Mouse (Mus musculus) MEL (cell line): Measurements from ENCODE around the gene Kantr. TPM values are rescaled to one million over a fixed set of nuclear protein-coding genes. Genes with fewer than 3 reads are reported as not detected.
"Not testable (repeated sequence)": the region's sequence is repeated elsewhere in the genome, so short reads cannot be mapped to it uniquely, and the experiment has no call there.

Experiments used
- DNase-seq: peaks from one replicate; pipeline ENCODE4 v3.0.0; 2011; ENCODE audit warnings: low read depth, low spot score
- H3K27ac ChIP-seq: 2 replicates; pipeline ENCODE4 v1.5.1; 2012; ENCODE audit warnings: low read depth, mild to moderate bottlenecking, control low read depth, low read length, moderate library complexity; ENCODE audit not compliant: control insufficient read depth
- H3K27me3 ChIP-seq, 2 experiments: fragments of 150-350 bp in 1 of 2; sonication (generic) in 1 of 2; 2 replicates each; pipeline ENCODE4 v1.6.1; 2012; ENCODE audit warnings: low read length in 2 of 2, mild to moderate bottlenecking in 2 of 2, improper control_type of control experiment in 1 of 2, moderate library complexity in 1 of 2; ENCODE audit not compliant: insufficient read depth in 2 of 2, control insufficient read depth in 1 of 2
- H3K36me3 ChIP-seq, 2 experiments: 2 replicates each; pipeline ENCODE4 v1.6.1; 2012 to 2014; ENCODE audit warnings: low read length in 2 of 2, improper control_type of control experiment in 1 of 2, inconsistent platforms in 1 of 2, mild to moderate bottlenecking in 1 of 2; ENCODE audit not compliant: insufficient read depth in 2 of 2, control insufficient read depth in 1 of 2
- H3K4me1 ChIP-seq, 2 experiments: fragments of 150-350 bp in 1 of 2; sonication (generic) in 1 of 2; 2 replicates each; pipeline ENCODE4 v1.6.1; 2012; ENCODE audit warnings: low read length in 2 of 2, improper control_type of control experiment in 1 of 2, mild to moderate bottlenecking in 1 of 2; ENCODE audit not compliant: insufficient read depth in 2 of 2, control insufficient read depth in 1 of 2
- H3K4me3 ChIP-seq, 2 experiments: fragments of 150-350 bp in 1 of 2; sonication (generic) in 1 of 2; 2 replicates each; pipeline ENCODE4 v1.5.1; 2012; ENCODE audit warnings: low read depth in 2 of 2, low read length in 2 of 2, mild to moderate bottlenecking in 2 of 2, moderate library complexity in 2 of 2, control low read depth in 1 of 2, improper control_type of control experiment in 1 of 2; ENCODE audit not compliant: control insufficient read depth in 1 of 2, insufficient read depth in 1 of 2
- H3K79me2 ChIP-seq: 2 replicates; pipeline ENCODE4 v1.6.1; 2012; ENCODE audit warnings: mild to moderate bottlenecking, low read length, moderate library complexity; ENCODE audit not compliant: control insufficient read depth, poor library complexity, insufficient read depth
- H3K9ac ChIP-seq: 2 replicates; pipeline ENCODE4 v1.6.1; 2012; ENCODE audit warnings: low read depth, mild to moderate bottlenecking, control low read depth, low read length, moderate library complexity; ENCODE audit not compliant: control insufficient read depth, poor library complexity, severe bottlenecking
- H3K9me3 ChIP-seq: fragments of 150-350 bp; sonication (generic); replicated peaks from 2 replicates; pipeline ENCODE4 v1.6.1; 2012; ENCODE audit warnings: mild to moderate bottlenecking, low read length, improper control_type of control experiment, moderate library complexity; ENCODE audit not compliant: insufficient read depth
- BHLHE40 ChIP-seq: IDR thresholded peaks from 2 replicates; pipeline ENCODE4 v1.6.1; 2012; ENCODE audit warnings: low read depth, mild to moderate bottlenecking, inconsistent platforms, low read length, improper control_type of control experiment, borderline replicate concordance
- CHD1 ChIP-seq: IDR thresholded peaks from 2 replicates; pipeline ENCODE4 v1.6.1; 2012; ENCODE audit warnings: low read depth, mild to moderate bottlenecking, inconsistent platforms, low read length, improper control_type of control experiment
- CHD2 ChIP-seq: IDR thresholded peaks from 2 replicates; pipeline ENCODE4 v1.6.1; 2011; ENCODE audit warnings: low read length, improper control_type of control experiment
- CTCF ChIP-seq, 3 experiments: IDR thresholded peaks in 2 of 3; conservative IDR thresholded peaks in 1 of 3; 2 replicates each; pipeline ENCODE4 v1.5.1; 2011 to 2012; ENCODE audit warnings: low read length in 3 of 3, low read depth in 2 of 3, mild to moderate bottlenecking in 2 of 3, improper control_type of control experiment in 1 of 3, inconsistent platforms in 1 of 3, mixed read lengths in 1 of 3, moderate library complexity in 1 of 3; ENCODE audit not compliant: control insufficient read depth in 1 of 3, insufficient read depth in 1 of 3, poor library complexity in 1 of 3, severe bottlenecking in 1 of 3
- E2F4 ChIP-seq: IDR thresholded peaks from 2 replicates; pipeline ENCODE4 v1.6.1; 2011; ENCODE audit warnings: low read depth, low read length, improper control_type of control experiment, borderline replicate concordance
- ETS1 ChIP-seq: IDR thresholded peaks from 2 replicates; pipeline ENCODE4 v1.6.1; 2012; ENCODE audit warnings: low read depth, mild to moderate bottlenecking, inconsistent platforms, low read length, improper control_type of control experiment, moderate library complexity
- GATA1 ChIP-seq: IDR thresholded peaks from 2 replicates; pipeline ENCODE4 v1.6.1; 2011; ENCODE audit warnings: low read depth, low read length, improper control_type of control experiment
- HCFC1 ChIP-seq: IDR thresholded peaks from 2 replicates; pipeline ENCODE4 v1.6.1; 2012; ENCODE audit warnings: low read depth, mild to moderate bottlenecking, inconsistent platforms, low read length, improper control_type of control experiment, moderate library complexity
- JUND ChIP-seq: IDR thresholded peaks from 2 replicates; pipeline ENCODE4 v1.6.1; 2011; ENCODE audit warnings: low read depth, mild to moderate bottlenecking, improper control_type of control experiment, low read length
- KAT2A ChIP-seq: conservative IDR thresholded peaks from 2 replicates; pipeline ENCODE4 v1.6.1; 2012; ENCODE audit warnings: low read depth, low read length, improper control_type of control experiment, inconsistent platforms
- MEF2A ChIP-seq: IDR thresholded peaks from 2 replicates; pipeline ENCODE4 v1.6.1; 2014; ENCODE audit warnings: low read depth, mild to moderate bottlenecking, inconsistent platforms, low read length, improper control_type of control experiment; ENCODE audit not compliant: poor library complexity, insufficient replicate concordance, severe bottlenecking; ENCODE audit errors: extremely low read depth
- NRF1 ChIP-seq: IDR thresholded peaks from 2 replicates; pipeline ENCODE4 v1.6.1; 2014; ENCODE audit warnings: low read depth, mild to moderate bottlenecking, inconsistent platforms, low read length, improper control_type of control experiment, moderate library complexity; ENCODE audit not compliant: poor library complexity, insufficient read depth, severe bottlenecking
- POLR2A ChIP-seq, 2 experiments: IDR thresholded peaks; 2 replicates each; pipeline ENCODE4 v1.6.1; 2011 to 2012; ENCODE audit warnings: low read length in 2 of 2, mild to moderate bottlenecking in 2 of 2, control low read depth in 1 of 2, improper control_type of control experiment in 1 of 2, low read depth in 1 of 2, moderate library complexity in 1 of 2; ENCODE audit not compliant: control insufficient read depth in 1 of 2, insufficient read depth in 1 of 2, poor library complexity in 1 of 2
- POLR2AphosphoS2 ChIP-seq: IDR thresholded peaks from 2 replicates; pipeline ENCODE4 v1.6.1; 2011; ENCODE audit warnings: low read length, improper control_type of control experiment
- POLR2AphosphoS5 ChIP-seq: IDR thresholded peaks from 2 replicates; pipeline ENCODE4 v1.6.1; 2012; ENCODE audit warnings: low read depth, borderline replicate concordance, mild to moderate bottlenecking, inconsistent platforms, low read length, moderate library complexity, mixed read lengths
- RAD21 ChIP-seq: IDR thresholded peaks from 2 replicates; pipeline ENCODE4 v1.6.1; 2011; ENCODE audit warnings: mild to moderate bottlenecking, low read depth, low read length, improper control_type of control experiment
- SIN3A ChIP-seq: IDR thresholded peaks from 2 replicates; pipeline ENCODE4 v1.6.1; 2012; ENCODE audit warnings: low read length, improper control_type of control experiment, inconsistent platforms
- TAL1 ChIP-seq: IDR thresholded peaks from 2 replicates; pipeline ENCODE4 v1.6.1; 2012; ENCODE audit warnings: mild to moderate bottlenecking, inconsistent platforms, low read length, moderate library complexity, mixed read lengths
- TBP ChIP-seq: IDR thresholded peaks from 2 replicates; pipeline ENCODE4 v1.8.0; 2011; ENCODE audit warnings: low read depth, low read length, improper control_type of control experiment
- TCF12 ChIP-seq: IDR thresholded peaks from 2 replicates; pipeline ENCODE4 v1.6.1; 2014; ENCODE audit warnings: low read depth, mild to moderate bottlenecking, inconsistent platforms, low read length, improper control_type of control experiment, moderate library complexity
- USF1 ChIP-seq: IDR thresholded peaks from 2 replicates; pipeline ENCODE4 v1.6.1; 2014; ENCODE audit warnings: low read depth, mild to moderate bottlenecking, inconsistent platforms, low read length, improper control_type of control experiment, moderate library complexity
- USF2 ChIP-seq, 2 experiments: IDR thresholded peaks; 2 replicates each; pipeline ENCODE4 v1.6.1; 2011 to 2012; ENCODE audit warnings: improper control_type of control experiment in 2 of 2, low read length in 2 of 2, borderline replicate concordance in 1 of 2, inconsistent platforms in 1 of 2, low read depth in 1 of 2, mild to moderate bottlenecking in 1 of 2; ENCODE audit not compliant: insufficient read depth in 1 of 2
- ZC3H11A ChIP-seq: IDR thresholded peaks from 2 replicates; pipeline ENCODE4 v1.6.1; 2012; ENCODE audit warnings: low read depth, mild to moderate bottlenecking, inconsistent platforms, low read length, improper control_type of control experiment
- ZKSCAN1 ChIP-seq: IDR thresholded peaks from 2 replicates; pipeline ENCODE4 v1.6.1; 2012; ENCODE audit warnings: low read depth, mild to moderate bottlenecking, inconsistent platforms, low read length, improper control_type of control experiment, moderate library complexity
- ZMIZ1 ChIP-seq: IDR thresholded peaks from 2 replicates; pipeline ENCODE4 v1.6.1; 2012; ENCODE audit warnings: low read depth, mild to moderate bottlenecking, inconsistent platforms, low read length, improper control_type of control experiment, moderate library complexity
- ZNF384 ChIP-seq: IDR thresholded peaks from 2 replicates; pipeline ENCODE4 v1.6.1; 2012; ENCODE audit warnings: low read depth, mild to moderate bottlenecking, inconsistent platforms, low read length, improper control_type of control experiment
- polyA plus RNA-seq, 2 experiments: library from polyadenylated mRNA; stranded (reverse) in 1 of 2; unstranded in 1 of 2; fragments of >175 nt in 1 of 2; fragments of >200 nt in 1 of 2; gene quantifications; 2 replicates each; pipeline versions ENCODE4 v1.2.1 to v1.2.4; 2012; ENCODE audit warnings: low replicate concordance in 2 of 2, low read depth in 1 of 2; ENCODE audit not compliant: insufficient read length in 2 of 2, insufficient read depth in 1 of 2, missing spikeins in 1 of 2
- total RNA-seq: library from RNA; depleted of rRNA; stranded (reverse); fragments of 300-350 nt; gene quantifications from 2 replicates; pipeline ENCODE4 v1.2.3, GENCODE M21; 2012

Kantr gene
- total and polyA plus RNA-seq, 3 experiments, result 1.6 to 3.9 TPM; not detected in 1

DNA sequence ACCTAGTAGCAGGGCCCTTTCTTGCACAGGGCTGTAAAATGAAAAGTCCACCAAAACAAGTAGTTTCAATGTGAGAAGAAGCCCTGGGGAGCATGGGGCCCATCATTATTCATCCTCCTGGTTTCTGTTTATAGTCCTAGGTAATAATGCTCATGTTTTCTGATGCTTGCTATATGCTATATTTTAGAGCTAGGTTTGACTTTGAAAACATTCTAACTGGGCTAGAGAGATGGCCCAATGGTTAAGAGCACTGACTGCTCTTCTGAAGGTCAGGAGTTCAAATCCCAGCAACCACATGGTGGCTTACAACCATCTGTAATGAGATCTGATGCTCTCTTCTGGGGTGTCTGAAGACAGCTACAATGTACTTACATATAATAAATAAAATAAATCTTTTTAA, 2.1 kb upstream of the Kantr start:
- peaks cover 0 to 17% of the 10 kb centered on the region in 2 experiments; a peak in 2 of 4 replicates for H3K36me3 ChIP-seq
- H3K27ac ChIP-seq, H3K79me2 ChIP-seq, DNase-seq, H3K9me3 ChIP-seq, H3K4me3 ChIP-seq, H3K4me1 ChIP-seq, H3K27me3 ChIP-seq, H3K9ac ChIP-seq: not testable (repeated sequence)
- TF ChIP-seq TBP, result peak; percentile 50; the same call in 1 of the 2 replicates

- no peak for TF ChIP-seq MEF2A
- TF ChIP-seq USF1, result no peak
- TF ChIP-seq BHLHE40, result no peak
- peak; percentile 11; the same call in 1 of the 2 replicates for TF ChIP-seq SIN3A
- no peak for TF ChIP-seq NRF1
- 0 out of 4 replicates have a peak, but pooled peaks of 1 of the 2 experiments have one; percentile 11 for TF ChIP-seq POLR2A (IDR thresholded peaks at IDR 0.05; ENCODE audit: control insufficient read depth in 1 of 2, insufficient read depth in 1 of 2, low read depth in 1 of 2, low read length in 2 of 2, poor library complexity in 1 of 2)
- TF ChIP-seq ZMIZ1, result no peak
- TF ChIP-seq CHD1, result 0 out of 2 replicates have a peak, but pooled peaks have one; percentile 37
- Histone ChIP-seq H3K36me3 (peaks cover 0 to 32% of the 10 kb centered on the region in 2 experiments; a peak in 2 of 4 replicates), H3K4me3 (peak overlapping the region; percentile 77 to 81), H3K9me3 (no peaks in the 10 kb centered on the region), H3K27ac (peak overlapping the region; percentile 32), H3K9ac (peak overlapping the region; percentile 60), H3K79me2 (peaks cover 3% of the 10 kb centered on the region; the same call in 1 of the 2 replicates), H3K27me3 (no peaks in the 10 kb centered on the region), H3K4me1 (peaks cover 7 to 9% of the 10 kb centered on the region in 2 experiments)
- no peak for DNase-seq
Observed at GRCm38 (mm10) chrX:152327689-152328052, 376 bp upstream of the Kantr start.

DNA sequence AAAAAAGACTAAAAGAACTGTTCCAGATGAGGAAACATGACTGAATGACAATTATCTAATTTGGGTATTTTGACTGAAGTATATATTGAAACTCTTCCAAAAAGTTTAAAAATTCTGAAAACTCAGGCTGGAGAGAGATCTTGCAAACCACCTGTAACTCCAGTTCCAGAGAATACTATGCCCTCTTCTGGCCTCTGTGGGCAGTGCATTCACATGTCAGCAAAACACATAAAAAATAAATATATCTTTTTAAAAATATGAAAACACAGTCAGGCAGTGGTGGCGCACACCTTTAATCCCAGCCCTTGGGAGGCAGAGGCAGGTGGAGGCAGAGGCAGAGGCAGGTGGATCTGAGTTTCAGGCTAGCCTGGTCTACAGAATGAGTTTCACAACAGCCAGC, 3.7 kb downstream of the Kantr start:
- H3K27ac ChIP-seq, result peak overlapping the region; percentile 58
- H3K36me3 ChIP-seq, result peaks cover 0 to 57% of the 10 kb centered on the region in 2 experiments; a peak in 2 of 4 replicates
- H3K79me2 ChIP-seq, result peaks cover 4% of the 10 kb centered on the region; the same call in 1 of the 2 replicates
- peaks cover 25 to 34% of the 10 kb centered on the region in 2 experiments for H3K4me1 ChIP-seq
- H3K27me3 ChIP-seq, result no peaks in the 10 kb centered on the region
- H3K9ac ChIP-seq, result no peak overlapping the region
- no peaks in the 10 kb centered on the region for H3K9me3 ChIP-seq
- H3K4me3 ChIP-seq, result no peak overlapping the region
- peak; percentile 78 for DNase-seq
- no peak for TF ChIP-seq USF1
- TF ChIP-seq USF2 (IDR thresholded peaks at IDR 0.05; ENCODE audit: borderline replicate concordance in 1 of 2, insufficient read depth in 1 of 2, low read depth in 1 of 2, low read length in 2 of 2), result no peak
- TF ChIP-seq GATA1, result no peak
- no peak for TF ChIP-seq KAT2A
- peak; percentile 33 for TF ChIP-seq RAD21
- no peak for TF ChIP-seq ETS1
- TF ChIP-seq ZKSCAN1, result no peak
- TF ChIP-seq POLR2AphosphoS2, result no peak
- TF ChIP-seq ZNF384, result no peak
- no peak for TF ChIP-seq HCFC1
- TF ChIP-seq TAL1, result no peak
- TF ChIP-seq ZC3H11A, result 0 out of 2 replicates have a peak, but pooled peaks have one; percentile 8
- TF ChIP-seq E2F4, result no peak
- no peak for TF ChIP-seq CHD1
- no peak for TF ChIP-seq CHD2
- no peak for TF ChIP-seq TCF12
- TF ChIP-seq CTCF (IDR thresholded peaks at IDR 0.05 in 2 of 3, conservative IDR thresholded peaks at IDR 0.05 in 1 of 3; ENCODE audit: control insufficient read depth in 1 of 3, insufficient read depth in 1 of 3, low read depth in 2 of 3, low read length in 3 of 3, poor library complexity in 1 of 3, severe bottlenecking in 1 of 3), result peak; percentile 40 to 54 (median 42)
- TF ChIP-seq JUND, result no peak
- no peak for TF ChIP-seq POLR2AphosphoS5
